Mouse (Mus musculus): ENCODE measurements around the gene Col9a2. TPM values are rescaled to one million over a fixed set of nuclear protein-coding genes. Genes with fewer than 3 reads are reported as not detected.

Gene Col9a2
- total RNA-seq (2014; rRNA removed) (38.4 and 68.5 TPM in 2 replicates), polyA plus RNA-seq (2015; fragmentation: Nextera tagmentation; extraction: Ambion mirVana) (18.2 and 19.7 TPM in 2 replicates)

- H3K9me3 ChIP-seq (ENCODE audit: low read length): no peaks in the 10 kb centered on the region
- peak within 1 kb of the TSS; percentile 53 for H3K4me2 ChIP-seq (ENCODE audit: low read depth, low read length, poor library complexity, severe bottlenecking)
- 0 out of 2 replicates have a peak, but pooled peaks cover 3% of the 10 kb centered on the region for H3K36me3 ChIP-seq (ENCODE audit: insufficient read depth, low read length)
- 0 out of 2 replicates have a peak, but pooled peaks cover 4% of the 10 kb centered on the region for H3K4me1 ChIP-seq (ENCODE audit: insufficient read depth, low read length)
- DNase-seq (ENCODE audit: low spot score) (peak; percentile 51), ATAC-seq (ENCODE audit: low FRiP score) (peak; percentile 17; the same call in 1 of the 2 replicates)
- TF ChIP-seq CTCF (IDR thresholded peaks at IDR 0.05): no peak
- H3K9ac ChIP-seq (replicated peaks; ENCODE audit: low read length, poor library complexity, severe bottlenecking): peak within 1 kb of the TSS; percentile 63
- WGBS: 4% methylated on average over 46 of the region's 46 CpGs
- H3K27me3 ChIP-seq (ENCODE audit: insufficient read depth, low read length): no peaks in the 10 kb centered on the region
- peak within 1 kb of the TSS; percentile 37 for H3K4me3 ChIP-seq (ENCODE audit: low read depth, low read length)
- H3K27ac ChIP-seq (ENCODE audit: low read depth, low read length): no peak within 1 kb of the TSS
Observed at GRCm38 (mm10) chr4:121039331-121040115, at the start of gene Col9a2. Col9a2 (plus strand) TSS chr4:121039385.

GRCm38 (mm10) chr4:120992284-120992683, 46.9 kb upstream of the Col9a2 start:
- no peak for ATAC-seq (ENCODE audit: low FRiP score)
- 20% methylated on average over 2 of the region's 2 CpGs for WGBS
- no peak overlapping the region for H3K27ac ChIP-seq (ENCODE audit: low read depth, low read length)
- no peak overlapping the region for H3K9ac ChIP-seq (replicated peaks; ENCODE audit: low read length, poor library complexity, severe bottlenecking)
- H3K4me2 ChIP-seq (ENCODE audit: low read depth, low read length, poor library complexity, severe bottlenecking): no peak overlapping the region
- no peak for DNase-seq (ENCODE audit: low spot score)
- H3K4me3 ChIP-seq (ENCODE audit: low read depth, low read length): no peak overlapping the region
- no peaks in the 10 kb centered on the region for H3K27me3 ChIP-seq (ENCODE audit: insufficient read depth, low read length)
- no peaks in the 10 kb centered on the region for H3K4me1 ChIP-seq (ENCODE audit: insufficient read depth, low read length)
- H3K36me3 ChIP-seq (ENCODE audit: insufficient read depth, low read length): no peaks in the 10 kb centered on the region
- H3K9me3 ChIP-seq (ENCODE audit: low read length): no peaks in the 10 kb centered on the region
- TF ChIP-seq CTCF (IDR thresholded peaks at IDR 0.05): no peak

- ATAC-seq (ENCODE audit: low FRiP score) (no peak), DNase-seq (ENCODE audit: low spot score) (no peak)
- H3K27me3 ChIP-seq (ENCODE audit: insufficient read depth, low read length): no peaks in the 10 kb centered on the region
Observed at GRCm38 (mm10) chr4:120993025-120993424, 46.2 kb upstream of the Col9a2 start.

GRCm38 (mm10) chr4:120995911-120996310, 43.3 kb upstream of the Col9a2 start:
- Histone ChIP-seq H3K27me3 (ENCODE audit: insufficient read depth, low read length) (no peaks in the 10 kb centered on the region), H3K4me3 (ENCODE audit: low read depth, low read length) (no peak overlapping the region), H3K4me1 (ENCODE audit: insufficient read depth, low read length) (no peaks in the 10 kb centered on the region), H3K36me3 (ENCODE audit: insufficient read depth, low read length) (no peaks in the 10 kb centered on the region), H3K27ac (ENCODE audit: low read depth, low read length) (no peak overlapping the region), H3K9me3 (ENCODE audit: low read length) (no peaks in the 10 kb centered on the region), H3K9ac (replicated peaks; ENCODE audit: low read length, poor library complexity, severe bottlenecking) (no peak overlapping the region), H3K4me2 (ENCODE audit: low read depth, low read length, poor library complexity, severe bottlenecking) (no peak overlapping the region)
- DNase-seq (ENCODE audit: low spot score): no peak
- TF ChIP-seq CTCF (IDR thresholded peaks at IDR 0.05): no peak
- 67% methylated on average over 1 of the region's 1 CpGs for WGBS
- no peak for ATAC-seq (ENCODE audit: low FRiP score)

More at GRCm38 (mm10) chr4:120993025-120993424, 46.2 kb upstream of the Col9a2 start:
- TF ChIP-seq CTCF (IDR thresholded peaks at IDR 0.05): no peak
- Histone ChIP-seq H3K27ac (ENCODE audit: low read depth, low read length) (no peak overlapping the region), H3K4me3 (ENCODE audit: low read depth, low read length) (no peak overlapping the region), H3K4me2 (ENCODE audit: low read depth, low read length, poor library complexity, severe bottlenecking) (no peak overlapping the region), H3K4me1 (ENCODE audit: insufficient read depth, low read length) (no peaks in the 10 kb centered on the region), H3K36me3 (ENCODE audit: insufficient read depth, low read length) (no peaks in the 10 kb centered on the region), H3K9ac (replicated peaks; ENCODE audit: low read length, poor library complexity, severe bottlenecking) (no peak overlapping the region), H3K9me3 (ENCODE audit: low read length) (no peaks in the 10 kb centered on the region)
- WGBS: 80% methylated on average over 1 of the region's 1 CpGs

GRCm38 (mm10) chr4:121001042-121001441, 38.1 kb upstream of the Col9a2 start:
- peaks cover 10% of the 10 kb centered on the region for H3K4me1 ChIP-seq (ENCODE audit: insufficient read depth, low read length)
- WGBS: 92% methylated on average over 2 of the region's 2 CpGs
- H3K4me2 ChIP-seq (ENCODE audit: low read depth, low read length, poor library complexity, severe bottlenecking): no peak overlapping the region
- ATAC-seq (ENCODE audit: low FRiP score) (no peak), DNase-seq (ENCODE audit: low spot score) (no peak)
- no peaks in the 10 kb centered on the region for H3K9me3 ChIP-seq (ENCODE audit: low read length)
- H3K36me3 ChIP-seq (ENCODE audit: insufficient read depth, low read length): no peaks in the 10 kb centered on the region
- H3K27ac ChIP-seq (ENCODE audit: low read depth, low read length): no peak overlapping the region
- H3K9ac ChIP-seq (replicated peaks; ENCODE audit: low read length, poor library complexity, severe bottlenecking): no peak overlapping the region
- TF ChIP-seq CTCF (IDR thresholded peaks at IDR 0.05): 0 out of 2 replicates have a peak, but pooled peaks have one; percentile 13
- no peaks in the 10 kb centered on the region for H3K27me3 ChIP-seq (ENCODE audit: insufficient read depth, low read length)
- H3K4me3 ChIP-seq (ENCODE audit: low read depth, low read length): no peak overlapping the region

GRCm38 (mm10) chr4:121001659-121002058, 37.5 kb upstream of the Col9a2 start:
- 71% methylated on average over 1 of the region's 1 CpGs for WGBS
- DNase-seq (ENCODE audit: low spot score) (no peak), ATAC-seq (ENCODE audit: low FRiP score) (no peak)
- Histone ChIP-seq H3K4me2 (ENCODE audit: low read depth, low read length, poor library complexity, severe bottlenecking) (no peak overlapping the region), H3K27ac (ENCODE audit: low read depth, low read length) (peak overlapping the region; percentile 80), H3K9ac (replicated peaks; ENCODE audit: low read length, poor library complexity, severe bottlenecking) (no peak overlapping the region), H3K27me3 (ENCODE audit: insufficient read depth, low read length) (no peaks in the 10 kb centered on the region), H3K4me3 (ENCODE audit: low read depth, low read length) (no peak overlapping the region), H3K9me3 (ENCODE audit: low read length) (no peaks in the 10 kb centered on the region), H3K4me1 (ENCODE audit: insufficient read depth, low read length) (peaks cover 10% of the 10 kb centered on the region), H3K36me3 (ENCODE audit: insufficient read depth, low read length) (no peaks in the 10 kb centered on the region)
- no peak for TF ChIP-seq CTCF (IDR thresholded peaks at IDR 0.05)
